Mouse (Mus musculus) cortical plate, adult 2 months (tissue): ENCODE data around the gene Zfp653.

Experiments
- CTCF ChIP-seq: fragments of 200-500 bp; IDR thresholded peaks from 2 replicates; pipeline ENCODE4 v1.5.1; 2011; ENCODE audit warnings: mild to moderate bottlenecking, control low read depth, low read length; ENCODE audit not compliant: insufficient read depth; ENCODE audit errors: extremely low read depth
- POLR2A ChIP-seq: fragments of 200-500 bp; IDR thresholded peaks from 2 replicates; pipeline ENCODE4 v1.6.1; 2011; ENCODE audit warnings: mild to moderate bottlenecking, low read length, control low read depth; ENCODE audit not compliant: insufficient read depth; ENCODE audit errors: extremely low read depth

DNA sequence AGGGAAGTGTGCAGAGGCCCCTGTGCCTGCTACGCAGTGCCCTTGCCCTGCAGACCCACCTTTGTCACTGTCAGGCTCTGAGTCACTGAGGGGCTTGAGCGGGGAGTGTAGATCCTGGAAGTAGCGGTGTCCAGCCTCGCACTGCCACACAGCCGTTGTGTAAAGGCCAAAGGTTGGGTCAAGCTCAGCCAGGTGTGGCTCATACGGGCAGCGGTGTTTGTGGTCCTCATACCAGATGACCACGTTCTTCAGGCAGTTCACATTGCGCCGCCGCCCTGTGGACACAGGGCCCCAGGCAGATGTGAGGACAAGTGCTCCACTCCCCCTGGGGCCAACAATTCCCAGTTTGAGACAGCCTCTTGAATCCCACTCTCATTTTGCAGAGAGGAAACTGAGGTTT, 5.5 kb downstream of the Zfp653 start:
- no peak for TF ChIP-seq POLR2A
- TF ChIP-seq CTCF: no peak
